Mouse (Mus musculus) stomach, postnatal 0 days (tissue): ENCODE measurements around the gene Tbc1d24. TPM values are rescaled to one million over a fixed set of nuclear protein-coding genes. Genes with fewer than 3 reads are reported as not detected.

Experiments
- ATAC-seq: fragments of 200-750 bp; cut with Nextera tagmentation; 2 replicates; pipeline ENCODE4 v1.8.0; 2017; ENCODE audit not compliant: low FRiP score, low TSS enrichment
- DNase-seq: peaks from one replicate; pipeline ENCODE4 v3.0.0-alpha.2; 2016; ENCODE audit warnings: low spot score
- H3K27ac ChIP-seq: fragments of 300-500 bp; sonication (generic); replicated peaks from 2 replicates; pipeline ENCODE4 v1.5.1; 2014; ENCODE audit warnings: mild to moderate bottlenecking, control low read depth
- H3K27me3 ChIP-seq: fragments of 300-500 bp; sonication (generic); 2 replicates; pipeline ENCODE4 v1.6.1; 2014; ENCODE audit warnings: low read length; ENCODE audit not compliant: control insufficient read depth, insufficient read depth
- H3K36me3 ChIP-seq: fragments of 300-500 bp; sonication (generic); 2 replicates; pipeline ENCODE4 v1.6.1; 2014; ENCODE audit warnings: low read length, mixed read lengths; ENCODE audit not compliant: control insufficient read depth, insufficient read depth
- H3K4me1 ChIP-seq: fragments of 300-500 bp; sonication (generic); replicated peaks from 2 replicates; pipeline ENCODE4 v1.6.1; 2014; ENCODE audit warnings: antibody characterized with exemption; ENCODE audit not compliant: control insufficient read depth, insufficient read depth
- H3K4me2 ChIP-seq: fragments of 300-500 bp; sonication (generic); replicated peaks from 2 replicates; pipeline ENCODE4 v1.6.1; 2014; ENCODE audit warnings: low read depth, mild to moderate bottlenecking, control low read depth, moderate library complexity
- H3K4me3 ChIP-seq: fragments of 300-500 bp; sonication (generic); 2 replicates; pipeline ENCODE4 v1.5.1; 2014; ENCODE audit warnings: low read depth, low read length, control low read depth
- H3K9ac ChIP-seq: fragments of 300-500 bp; sonication (generic); 2 replicates; pipeline ENCODE4 v1.6.1; 2014; ENCODE audit warnings: mild to moderate bottlenecking, low read length, control low read depth, mixed read lengths
- H3K9me3 ChIP-seq: fragments of 300-500 bp; sonication (generic); 2 replicates; pipeline ENCODE4 v1.6.1; 2016; ENCODE audit warnings: low read length; ENCODE audit not compliant: control insufficient read depth
- CTCF ChIP-seq: IDR thresholded peaks from 2 replicates; pipeline ENCODE4 v1.5.1; 2016; ENCODE audit warnings: antibody characterized with exemption, low read depth, mild to moderate bottlenecking, moderate library complexity
- EP300 ChIP-seq: optimal IDR thresholded peaks from 2 replicates; pipeline ENCODE3; 2016; ENCODE audit warnings: antibody characterized with exemption
- WGBS: fragments of 180-500 bp; shearing (Covaris S2); extraction: QIAGEN DNeasy Blood & Tissue Kit; methylation state at CpG from one replicate; pipeline ENCODE4 v1.1.7; 2014; 5-methylcytosine and 5-hydroxymethylcytosine counted together
- polyA plus RNA-seq: library from polyadenylated mRNA; unstranded; fragments of >200 nt; fragmentation: Nextera tagmentation; extraction: Ambion mirVana; gene quantifications from 2 replicates; pipeline ENCODE4 v1.2.1, GENCODE M21; 2015

Gene Tbc1d24
- polyA plus RNA-seq, 1 experiment from 2014 or later, result 1.5 TPM

DNA sequence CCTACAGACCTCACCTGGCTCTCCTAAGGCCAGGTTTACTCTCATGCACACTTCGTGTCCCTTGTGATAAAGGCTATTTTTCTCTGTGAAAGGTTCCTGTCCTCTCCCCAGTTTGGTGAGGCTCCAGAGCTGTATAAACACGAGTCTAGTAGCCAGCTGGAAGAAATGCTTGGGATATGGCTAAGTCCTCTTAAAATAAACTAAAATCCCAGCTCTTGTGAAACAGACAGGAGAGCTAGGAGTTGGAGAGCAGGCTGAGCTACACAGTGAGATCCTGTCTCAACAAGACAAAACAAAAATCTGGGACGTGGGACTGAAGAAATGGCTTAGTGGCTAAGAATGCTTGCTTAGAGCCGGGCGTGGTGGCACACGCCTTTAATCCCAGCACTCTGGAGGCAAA, 7.8 kb upstream of the Tbc1d24 start:
- Histone ChIP-seq H3K27me3 (peaks cover 3% of the 10 kb centered on the region; the same call in 1 of the 2 replicates), H3K4me1 (peaks cover 19% of the 10 kb centered on the region), H3K36me3 (no peaks in the 10 kb centered on the region), H3K9me3 (no peaks in the 10 kb centered on the region), H3K4me3 (no peak overlapping the region), H3K27ac (peak overlapping the region; percentile 85), H3K4me2 (no peak overlapping the region), H3K9ac (no peak overlapping the region)
- 25% methylated on average over 6 of the region's 6 CpGs for WGBS
- TF ChIP-seq EP300 (no peak), CTCF (no peak)
- DNase-seq, result no peak
- no peak; the same call in 1 of the 2 replicates for ATAC-seq

DNA sequence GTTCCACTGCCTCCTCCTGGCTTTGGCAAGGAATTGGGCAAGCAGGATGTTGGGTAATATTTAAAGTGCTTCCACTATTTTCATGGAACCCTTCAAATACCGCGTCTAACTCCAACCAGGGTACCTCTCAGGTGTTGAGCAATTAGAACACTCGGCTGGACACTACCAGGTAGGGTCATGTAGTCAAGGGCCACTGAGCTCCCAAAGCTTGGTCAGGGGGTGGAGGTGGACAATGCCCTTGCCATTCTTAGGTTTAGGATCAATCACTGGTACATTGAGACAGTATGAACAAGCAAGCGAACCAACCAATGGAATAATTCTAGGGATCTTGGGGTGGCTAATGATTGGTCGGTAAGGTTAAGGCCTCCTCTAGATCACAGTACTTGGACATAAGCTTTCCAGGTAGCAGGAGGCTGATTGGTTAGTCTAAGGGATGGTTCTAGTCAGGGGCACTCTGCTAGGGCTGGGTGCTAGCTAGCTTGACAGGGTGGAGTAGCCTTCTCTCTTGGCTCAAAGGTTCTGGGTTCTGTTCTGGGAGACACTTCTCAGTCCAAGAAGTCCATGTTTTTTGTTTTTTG, 7.2 kb upstream of the Tbc1d24 start:
- ATAC-seq (no peak), DNase-seq (no peak)
- Histone ChIP-seq H3K4me3 (peak overlapping the region; percentile 34; the same call in 1 of the 2 replicates), H3K9ac (no peak overlapping the region), H3K36me3 (no peaks in the 10 kb centered on the region), H3K27me3 (peaks cover 3% of the 10 kb centered on the region; the same call in 1 of the 2 replicates), H3K9me3 (no peaks in the 10 kb centered on the region), H3K4me1 (peaks cover 19% of the 10 kb centered on the region), H3K27ac (peak overlapping the region; percentile 85), H3K4me2 (peak overlapping the region; percentile 69)
- WGBS, result 40% methylated on average over 5 of the region's 5 CpGs
- TF ChIP-seq CTCF (peak; percentile 51), EP300 (no peak)

DNA sequence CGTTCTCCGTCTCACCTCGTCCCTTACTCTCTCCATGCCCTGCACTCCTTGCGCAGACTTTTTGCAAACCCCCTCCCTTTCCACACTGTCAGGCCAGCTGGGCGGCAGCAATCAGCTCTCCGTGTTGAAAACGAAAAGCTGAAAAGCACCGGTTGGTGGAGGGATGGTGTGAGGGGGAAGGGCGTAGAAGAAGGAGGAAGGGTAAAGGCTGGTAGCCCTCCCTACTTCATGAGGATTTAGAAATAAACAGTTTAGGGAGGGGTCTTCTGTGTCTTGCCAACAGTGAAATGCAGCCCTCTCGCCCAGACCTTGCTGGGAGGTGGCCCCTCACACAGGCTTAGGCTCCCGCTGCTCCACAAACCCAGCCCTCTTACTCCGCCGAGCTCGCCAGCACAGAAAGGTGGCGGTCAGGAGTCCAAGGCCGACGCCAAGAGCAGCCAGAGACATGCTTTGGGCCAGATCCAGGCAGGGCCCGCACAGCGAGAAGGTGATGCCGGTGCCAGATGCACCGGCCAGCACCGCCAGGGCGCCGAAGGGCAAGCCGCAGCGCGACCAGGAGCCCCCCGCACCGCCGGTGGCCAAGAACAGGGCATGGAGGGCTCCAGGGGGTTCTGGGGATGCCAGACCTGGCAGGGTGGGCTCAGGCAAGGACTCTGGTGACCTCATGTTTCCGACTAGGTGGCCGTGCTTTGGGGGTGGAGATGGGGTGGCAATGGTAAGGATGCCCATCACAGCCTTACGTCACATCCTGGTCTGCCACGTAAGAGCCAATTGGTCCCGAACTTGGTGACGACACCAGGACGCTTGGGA, 6.5 kb upstream of the Tbc1d24 start:
- H3K27ac ChIP-seq, result peak overlapping the region; percentile 85
- WGBS, result 6% methylated on average over 37 of the region's 37 CpGs

DNA sequence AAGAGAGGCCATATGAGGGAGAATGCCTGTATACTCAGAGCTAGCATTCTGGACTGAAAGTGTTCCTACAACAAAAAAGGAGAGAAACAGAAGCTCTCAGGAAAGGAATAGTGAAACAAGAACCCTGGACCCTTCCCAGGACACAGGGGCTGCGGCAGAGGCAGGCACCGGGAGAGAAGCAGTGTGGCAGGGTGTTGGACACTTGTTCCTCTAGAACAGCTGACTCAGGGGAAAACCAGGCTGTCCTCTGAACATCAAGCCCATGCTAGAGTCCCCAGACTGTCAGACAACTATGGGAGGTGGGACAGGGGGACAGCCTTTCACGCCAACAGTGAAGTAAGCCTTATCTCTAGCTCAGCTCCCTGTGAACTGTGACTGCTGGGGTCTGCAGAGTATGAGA, 5.2 kb upstream of the Tbc1d24 start:
- Histone ChIP-seq H3K9ac (no peak overlapping the region), H3K4me1 (peaks cover 24% of the 10 kb centered on the region), H3K27me3 (peaks cover 3% of the 10 kb centered on the region; the same call in 1 of the 2 replicates), H3K36me3 (no peaks in the 10 kb centered on the region), H3K4me2 (no peak overlapping the region), H3K27ac (peak overlapping the region; percentile 85; the same call in 1 of the 2 replicates), H3K9me3 (no peaks in the 10 kb centered on the region), H3K4me3 (no peak overlapping the region)
- WGBS, result 79% methylated on average over 3 of the region's 3 CpGs
- TF ChIP-seq EP300 (no peak), CTCF (no peak)
- no peak for ATAC-seq
- DNase-seq, result no peak

More for the DNA sequence above, 6.5 kb upstream of the Tbc1d24 start:
- DNase-seq (peak; percentile 48), ATAC-seq (peak; percentile 12; the same call in 1 of the 2 replicates)
- Histone ChIP-seq H3K4me1 (peaks cover 19% of the 10 kb centered on the region), H3K27me3 (peaks cover 3% of the 10 kb centered on the region; the same call in 1 of the 2 replicates), H3K4me2 (peak overlapping the region; percentile 69), H3K9me3 (no peaks in the 10 kb centered on the region), H3K9ac (peak overlapping the region; percentile 48; the same call in 1 of the 2 replicates), H3K36me3 (no peaks in the 10 kb centered on the region), H3K4me3 (peak overlapping the region; percentile 34)
- TF ChIP-seq CTCF (0 out of 2 replicates have a peak, but pooled peaks have one; percentile 12), EP300 (no peak)

DNA sequence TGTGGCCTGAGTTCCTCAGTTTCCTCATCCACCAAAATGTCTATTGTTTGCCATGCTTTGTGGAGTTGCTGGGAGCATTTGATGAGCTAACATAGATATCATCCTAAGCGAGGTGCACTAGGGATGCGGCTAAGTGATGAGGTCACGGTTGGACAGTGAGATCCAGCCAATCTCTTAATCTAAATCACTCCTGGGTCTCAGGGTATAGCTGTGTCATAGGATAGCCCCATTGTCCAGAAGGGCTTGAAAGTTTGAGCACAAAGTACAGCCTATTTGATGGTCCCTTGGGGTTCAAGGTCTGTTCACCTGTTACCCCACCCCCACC, 4.5 kb upstream of the Tbc1d24 start:
- Histone ChIP-seq H3K4me2 (no peak overlapping the region), H3K27ac (peak overlapping the region; percentile 87), H3K9ac (no peak overlapping the region), H3K27me3 (peaks cover 3% of the 10 kb centered on the region; the same call in 1 of the 2 replicates), H3K4me3 (no peak overlapping the region), H3K36me3 (no peaks in the 10 kb centered on the region), H3K9me3 (no peaks in the 10 kb centered on the region), H3K4me1 (peaks cover 25% of the 10 kb centered on the region)
- no peak for TF ChIP-seq EP300
- TF ChIP-seq CTCF, result no peak
- no peak for ATAC-seq
- DNase-seq, result no peak
- WGBS, result 56% methylated on average over 3 of the region's 3 CpGs
